In genomic region chr14:10659326-10659725, GRCm38 (mm10) we compare ENCODE assay signal across 20 mouse cellular contexts.
DNase-seq lines count a peak whose midpoint lies in the region; ATAC-seq lines count a peak whose summit lies in the region.
"Had no signal": no experiment of that assay in that cellular context is flagged by ENCODE, and none has a peak within 500 bp of the region (broad histone marks: within the 10 kb centered on the region; RNA-seq: fewer than 3 reads in every experiment).

No protein-coding gene starts in this region.

- H3K9me3 ChIP-seq in midbrain, embryonic 11.5 days (ENCODE audit: control insufficient read depth, low read length): no peaks in the 10 kb centered on the region
- no peaks in the 10 kb centered on the region for H3K9me3 ChIP-seq in midbrain, embryonic 14.5 days (ENCODE audit: control insufficient read depth, low read length)
- no peaks in the 10 kb centered on the region for H3K9me3 ChIP-seq in hindbrain, embryonic 14.5 days (ENCODE audit: control insufficient read depth, low read length)
- no peaks in the 10 kb centered on the region for H3K9me3 ChIP-seq in neural tube, embryonic 13.5 days
- H3K9me3 ChIP-seq: forebrain, embryonic 13.5 days; heart, embryonic 15.5 days; hindbrain, embryonic 15.5 days; limb, embryonic 12.5 days; liver, embryonic 12.5 days had no signal

- H3K27me3 ChIP-seq in midbrain, embryonic 11.5 days (ENCODE audit: control insufficient read depth, insufficient read depth, low read length): no peaks in the 10 kb centered on the region
- H3K27me3 ChIP-seq in midbrain, embryonic 14.5 days (ENCODE audit: control insufficient read depth, insufficient read depth, low read length): no peaks in the 10 kb centered on the region
- H3K27me3 ChIP-seq in hindbrain, embryonic 14.5 days (ENCODE audit: control insufficient read depth, insufficient read depth, low read length): no peaks in the 10 kb centered on the region
- no peaks in the 10 kb centered on the region for H3K27me3 ChIP-seq in neural tube, embryonic 13.5 days
- H3K27me3 ChIP-seq: forebrain, embryonic 13.5 days; heart, embryonic 15.5 days; hindbrain, embryonic 15.5 days; limb, embryonic 12.5 days; liver, embryonic 12.5 days had no signal

- no peaks in the 10 kb centered on the region for H3K4me1 ChIP-seq in midbrain, embryonic 11.5 days (ENCODE audit: control insufficient read depth, insufficient read depth, low read length)
- no peaks in the 10 kb centered on the region for H3K4me1 ChIP-seq in midbrain, embryonic 14.5 days (ENCODE audit: control insufficient read depth, insufficient read depth, low read length)
- no peaks in the 10 kb centered on the region for H3K4me1 ChIP-seq in hindbrain, embryonic 14.5 days (replicated peaks; ENCODE audit: control insufficient read depth, insufficient read depth, low read length)
- H3K4me1 ChIP-seq in neural tube, embryonic 13.5 days (replicated peaks): no peaks in the 10 kb centered on the region
- H3K4me1 ChIP-seq: liver, embryonic 12.5 days had no signal

- H3K36me3 ChIP-seq in midbrain, embryonic 11.5 days (ENCODE audit: control insufficient read depth, insufficient read depth, low read length): no peaks in the 10 kb centered on the region
- H3K36me3 ChIP-seq in midbrain, embryonic 14.5 days (ENCODE audit: control insufficient read depth, insufficient read depth, low read length): no peaks in the 10 kb centered on the region
- no peaks in the 10 kb centered on the region for H3K36me3 ChIP-seq in hindbrain, embryonic 14.5 days (replicated peaks; ENCODE audit: control insufficient read depth, insufficient read depth)
- H3K36me3 ChIP-seq in neural tube, embryonic 13.5 days: no peaks in the 10 kb centered on the region
- H3K36me3 ChIP-seq: heart, embryonic 15.5 days; hindbrain, embryonic 15.5 days; limb, embryonic 12.5 days; liver, embryonic 12.5 days had no signal

- 52% methylated on average over 2 of the region's 2 CpGs for WGBS in midbrain, embryonic 11.5 days
- 26% methylated on average over 2 of the region's 2 CpGs for WGBS in midbrain, embryonic 14.5 days
- WGBS in hindbrain, embryonic 14.5 days: 25% methylated on average over 2 of the region's 2 CpGs
- WGBS in neural tube, embryonic 13.5 days: 24% methylated on average over 2 of the region's 2 CpGs

- H3K27ac ChIP-seq in midbrain, embryonic 11.5 days (ENCODE audit: low read depth, low read length): no peak overlapping the region
- no peak overlapping the region for H3K27ac ChIP-seq in midbrain, embryonic 14.5 days (replicated peaks; ENCODE audit: low read depth, low read length)
- H3K27ac ChIP-seq in hindbrain, embryonic 14.5 days: no peak overlapping the region
- H3K27ac ChIP-seq in neural tube, embryonic 13.5 days (replicated peaks): no peak overlapping the region
- H3K27ac ChIP-seq: forebrain, embryonic 13.5 days; heart, embryonic 15.5 days; hindbrain, embryonic 15.5 days; limb, embryonic 12.5 days; liver, embryonic 12.5 days had no signal

- H3K4me3 ChIP-seq in midbrain, embryonic 11.5 days (ENCODE audit: low read depth, low read length): no peak overlapping the region
- H3K4me3 ChIP-seq in midbrain, embryonic 14.5 days (replicated peaks; ENCODE audit: low read depth, low read length): no peak overlapping the region
- H3K4me3 ChIP-seq in hindbrain, embryonic 14.5 days (replicated peaks; ENCODE audit: low read length): no peak overlapping the region
- H3K4me3 ChIP-seq in neural tube, embryonic 13.5 days: no peak overlapping the region
- H3K4me3 ChIP-seq: forebrain, embryonic 13.5 days; heart, embryonic 15.5 days; hindbrain, embryonic 15.5 days; limb, embryonic 12.5 days; liver, embryonic 12.5 days had no signal

- H3K9ac ChIP-seq in midbrain, embryonic 11.5 days (ENCODE audit: low read length): no peak overlapping the region
- no peak overlapping the region for H3K9ac ChIP-seq in midbrain, embryonic 14.5 days (replicated peaks; ENCODE audit: low read length)
- H3K9ac ChIP-seq in hindbrain, embryonic 14.5 days: no peak overlapping the region
- no peak overlapping the region for H3K9ac ChIP-seq in neural tube, embryonic 13.5 days
- H3K9ac ChIP-seq: forebrain, embryonic 13.5 days; heart, embryonic 15.5 days; hindbrain, embryonic 15.5 days; limb, embryonic 12.5 days; liver, embryonic 12.5 days had no signal

- DNase-seq in midbrain, embryonic 11.5 days (ENCODE audit: low spot score, missing footprints): no peak
- DNase-seq in midbrain, embryonic 14.5 days: no peak
- DNase-seq in embryo, embryonic 11 days: peak; percentile 42
- DNase-seq in hindbrain, embryonic 14.5 days (ENCODE audit: low spot score): no peak
- DNase-seq in kidney, adult 8-10 months: no peak
- no peak for DNase-seq in adrenal gland, postnatal 36 days
- DNase-seq: B cell, adult 2 months; cerebellum, adult 8-10 months; gastrocnemius, postnatal 25 days; lung, adult 2 months; right cerebral cortex, postnatal 14 days; spleen, adult 18-20 months; thymus, postnatal 36 days had no signal

- no peak overlapping the region for H3K4me2 ChIP-seq in midbrain, embryonic 11.5 days
- no peak overlapping the region for H3K4me2 ChIP-seq in midbrain, embryonic 14.5 days (ENCODE audit: low read length)
- H3K4me2 ChIP-seq in hindbrain, embryonic 14.5 days (replicated peaks): no peak overlapping the region
- no peak overlapping the region for H3K4me2 ChIP-seq in neural tube, embryonic 13.5 days
- H3K4me2 ChIP-seq: forebrain, embryonic 13.5 days; heart, embryonic 15.5 days; hindbrain, embryonic 15.5 days; limb, embryonic 12.5 days; liver, embryonic 12.5 days had no signal

- peak; percentile 82 for ATAC-seq in midbrain, embryonic 11.5 days (ENCODE audit: low FRiP score)
- ATAC-seq in midbrain, embryonic 14.5 days (ENCODE audit: low FRiP score, low TSS enrichment): no peak
- peak; percentile 64; the same call in 1 of the 2 replicates for ATAC-seq in hindbrain, embryonic 14.5 days (ENCODE audit: low FRiP score)
- ATAC-seq in neural tube, embryonic 13.5 days (ENCODE audit: low read depth): peak; percentile 72
- ATAC-seq: forebrain, embryonic 13.5 days; intestine, postnatal 0 days; liver, embryonic 12.5 days had no signal
